Mouse (Mus musculus): ENCODE data around the gene Enoph1.
A peak's percentile ranks its signal among the peaks of the same experiment; 100 is the strongest.

The Enoph1 gene

GRCm38 (mm10) chr5:100041272-100041671 lies 1.5 kb downstream of the Enoph1 start:
- DNase-seq = no peak

GRCm38 (mm10) chr5:100042467-100042866 lies 2.7 kb downstream of the Enoph1 start:
- DNase-seq = no peak

GRCm38 (mm10) chr5:100043361-100043760 lies 3.6 kb downstream of the Enoph1 start:
- DNase-seq = peak; percentile 58

GRCm38 (mm10) chr5:100044030-100044429 lies 4.2 kb downstream of the Enoph1 start:
- no peak for DNase-seq

- no peak for DNase-seq
Observed at GRCm38 (mm10) chr5:100044621-100045020, 4.8 kb downstream of the Enoph1 start.

GRCm38 (mm10) chr5:100046096-100046495 lies 6.3 kb downstream of the Enoph1 start:
- no peak for DNase-seq

- no peak for DNase-seq
Observed at GRCm38 (mm10) chr5:100047143-100047640, 7.4 kb downstream of the Enoph1 start.

- no peak for DNase-seq
Observed at GRCm38 (mm10) chr5:100047871-100048270, 8.1 kb downstream of the Enoph1 start.

- no peak for DNase-seq
Observed at GRCm38 (mm10) chr5:100049904-100050303, 10.1 kb downstream of the Enoph1 start.

GRCm38 (mm10) chr5:100052728-100053127 lies 12.9 kb downstream of the Enoph1 start:
- no peak for DNase-seq

GRCm38 (mm10) chr5:100054807-100055547 lies 15.2 kb downstream of the Enoph1 start:
- no peak for DNase-seq

GRCm38 (mm10) chr5:100055866-100056369 lies 16.1 kb downstream of the Enoph1 start:
- DNase-seq = no peak

GRCm38 (mm10) chr5:100057461-100058209 lies 17.9 kb downstream of the Enoph1 start:
- DNase-seq = peak; percentile 45

- no peak for DNase-seq
Observed at GRCm38 (mm10) chr5:100058729-100059128, 18.9 kb downstream of the Enoph1 start.

- no peak for DNase-seq
Observed at GRCm38 (mm10) chr5:100059326-100059725, 19.5 kb downstream of the Enoph1 start.

GRCm38 (mm10) chr5:100060876-100061275 lies 21.1 kb downstream of the Enoph1 start:
- no peak for DNase-seq

- no peak for DNase-seq
Observed at GRCm38 (mm10) chr5:100067579-100067978, 27.8 kb downstream of the Enoph1 start.

GRCm38 (mm10) chr5:100069526-100069925 lies 29.7 kb downstream of the Enoph1 start:
- DNase-seq = no peak

GRCm38 (mm10) chr5:100070255-100070654 lies 30.5 kb downstream of the Enoph1 start:
- peak; percentile 82 for DNase-seq

GRCm38 (mm10) chr5:100071541-100071940 lies 31.8 kb downstream of the Enoph1 start:
- DNase-seq = peak; percentile 53

- no peak for DNase-seq
Observed at GRCm38 (mm10) chr5:100072557-100072956, 32.8 kb downstream of the Enoph1 start.

- no peak for DNase-seq
Observed at GRCm38 (mm10) chr5:100074571-100074970, 34.8 kb downstream of the Enoph1 start.

- no peak for DNase-seq
Observed at GRCm38 (mm10) chr5:100079040-100079930, 39.5 kb downstream of the Enoph1 start.

Data from right cerebral cortex, postnatal 14 days (tissue).